ENCODE assay signal across 8 mouse cellular contexts in genomic region chr7:16476600-16476989, GRCm38 (mm10). TPM values are rescaled to one million over a fixed set of nuclear protein-coding genes. Genes with fewer than 3 reads are reported as not detected.
DNase-seq lines count a peak whose midpoint lies in the region; ATAC-seq and TF ChIP-seq lines count a peak whose summit lies in the region.

No protein-coding gene starts in this region.

- H3K36me3 ChIP-seq in embryonic facial prominence, embryonic 15.5 days = no peaks in the 10 kb centered on the region
- no peaks in the 10 kb centered on the region for H3K36me3 ChIP-seq in neural tube, embryonic 13.5 days

- H3K9ac ChIP-seq in embryonic facial prominence, embryonic 15.5 days = no peak overlapping the region
- H3K9ac ChIP-seq in neural tube, embryonic 13.5 days = peak overlapping the region; percentile 43; the same call in 1 of the 2 replicates

- no peak overlapping the region for H3K27ac ChIP-seq in left cerebral cortex, adult 2 months
- H3K27ac ChIP-seq in embryonic facial prominence, embryonic 15.5 days (replicated peaks) = no peak overlapping the region
- no peak overlapping the region for H3K27ac ChIP-seq in neural tube, embryonic 13.5 days (replicated peaks)

- peaks cover 25% of the 10 kb centered on the region; the same call in 1 of the 2 replicates for H3K4me1 ChIP-seq in embryonic facial prominence, embryonic 15.5 days
- peaks cover 30% of the 10 kb centered on the region for H3K4me1 ChIP-seq in neural tube, embryonic 13.5 days (replicated peaks)

- WGBS in embryonic facial prominence, embryonic 15.5 days = 2% methylated on average over 34 of the region's 34 CpGs
- 1% methylated on average over 34 of the region's 34 CpGs for WGBS in neural tube, embryonic 13.5 days

- no peak for TF ChIP-seq CTCF in left cerebral cortex, adult 2 months (IDR thresholded peaks at IDR 0.05)

- intact Hi-C loops in left cerebral cortex, adult 2 months (cut with DNase I) = no loop called here

- H3K27me3 ChIP-seq in embryonic facial prominence, embryonic 15.5 days = peaks cover 60% of the 10 kb centered on the region
- peaks cover 66% of the 10 kb centered on the region for H3K27me3 ChIP-seq in neural tube, embryonic 13.5 days

- ATAC-seq in embryonic facial prominence, embryonic 15.5 days (ENCODE audit: insufficient number of reproducible peaks, low FRiP score, low TSS enrichment, low read depth) = no peak
- no peak for ATAC-seq in neural tube, embryonic 13.5 days (ENCODE audit: low read depth)

- peak overlapping the region; percentile 46 for H3K4me2 ChIP-seq in embryonic facial prominence, embryonic 15.5 days (replicated peaks)
- H3K4me2 ChIP-seq in neural tube, embryonic 13.5 days = peak overlapping the region; percentile 58

- H3K9me3 ChIP-seq in embryonic facial prominence, embryonic 15.5 days (replicated peaks) = no peaks in the 10 kb centered on the region
- no peaks in the 10 kb centered on the region for H3K9me3 ChIP-seq in neural tube, embryonic 13.5 days

- peak overlapping the region; percentile 29 for H3K4me3 ChIP-seq in left cerebral cortex, adult 2 months
- H3K4me3 ChIP-seq in embryonic facial prominence, embryonic 15.5 days (replicated peaks) = peak overlapping the region; percentile 28
- H3K4me3 ChIP-seq in neural tube, embryonic 13.5 days = peak overlapping the region; percentile 33

- DNase-seq in left cerebral cortex, adult 2 months (ENCODE audit: extremely low spot score in 1 of 2, low spot score in 2 of 2) = no peak
- DNase-seq in left cerebral cortex, adult 9 months (ENCODE audit: low spot score in 2 of 2) = no peak
- peak; percentile 38 for DNase-seq in kidney, postnatal 14 days
- DNase-seq in right cerebral cortex, postnatal 4 days = no peak
- DNase-seq in cerebellum, postnatal 25 days = no peak
- no peak for DNase-seq in right cerebral cortex, adult 2 months (ENCODE audit: low spot score in 2 of 2)

RNA-seq across cellular contexts. Expression of gene Npas1, which starts 0.9 kb away (rescaled TPM):
- 10 to 100 TPM; 10.2 to 11.5 TPM for total RNA-seq in left cerebral cortex, adult 2 months (2021)
- polyA plus RNA-seq in embryonic facial prominence, embryonic 15.5 days (2015; fragmentation: Nextera tagmentation; extraction: Ambion mirVana) = 0.33 and 0.47 TPM in 2 replicates
- 1.6 and 1.7 TPM in 2 replicates for polyA plus RNA-seq in neural tube, embryonic 13.5 days (2015; fragmentation: Nextera tagmentation; extraction: Ambion mirVana)

RNA-seq across cellular contexts. Expression of gene Tmem160, which starts 24.0 kb away (rescaled TPM):
- total RNA-seq in left cerebral cortex, adult 2 months (2021) = 10 to 100 TPM; 68.0 to 69.0 TPM
- 48.6 and 49.6 TPM in 2 replicates for polyA plus RNA-seq in embryonic facial prominence, embryonic 15.5 days (2015; fragmentation: Nextera tagmentation; extraction: Ambion mirVana)
- polyA plus RNA-seq in neural tube, embryonic 13.5 days (2015; fragmentation: Nextera tagmentation; extraction: Ambion mirVana) = 54.6 and 59.0 TPM in 2 replicates
